Mouse (Mus musculus) stomach, postnatal 0 days (tissue): ENCODE measurements around the gene Meis2. TPM values are rescaled to one million over a fixed set of nuclear protein-coding genes. Genes with fewer than 3 reads are reported as not detected.

Source experiments
- ATAC-seq: fragments of 200-750 bp; cut with Nextera tagmentation; 2 replicates; pipeline ENCODE4 v1.8.0; 2017; ENCODE audit not compliant: low FRiP score, low TSS enrichment
- DNase-seq: peaks from one replicate; pipeline ENCODE4 v3.0.0-alpha.2; 2016; ENCODE audit warnings: low spot score
- H3K27ac ChIP-seq: fragments of 300-500 bp; sonication (generic); replicated peaks from 2 replicates; pipeline ENCODE4 v1.5.1; 2014; ENCODE audit warnings: mild to moderate bottlenecking, control low read depth
- H3K27me3 ChIP-seq: fragments of 300-500 bp; sonication (generic); 2 replicates; pipeline ENCODE4 v1.6.1; 2014; ENCODE audit warnings: low read length; ENCODE audit not compliant: control insufficient read depth, insufficient read depth
- H3K36me3 ChIP-seq: fragments of 300-500 bp; sonication (generic); 2 replicates; pipeline ENCODE4 v1.6.1; 2014; ENCODE audit warnings: low read length, mixed read lengths; ENCODE audit not compliant: control insufficient read depth, insufficient read depth
- H3K4me1 ChIP-seq: fragments of 300-500 bp; sonication (generic); replicated peaks from 2 replicates; pipeline ENCODE4 v1.6.1; 2014; ENCODE audit warnings: antibody characterized with exemption; ENCODE audit not compliant: control insufficient read depth, insufficient read depth
- H3K4me2 ChIP-seq: fragments of 300-500 bp; sonication (generic); replicated peaks from 2 replicates; pipeline ENCODE4 v1.6.1; 2014; ENCODE audit warnings: low read depth, mild to moderate bottlenecking, control low read depth, moderate library complexity
- H3K4me3 ChIP-seq: fragments of 300-500 bp; sonication (generic); 2 replicates; pipeline ENCODE4 v1.5.1; 2014; ENCODE audit warnings: low read depth, low read length, control low read depth
- H3K9ac ChIP-seq: fragments of 300-500 bp; sonication (generic); 2 replicates; pipeline ENCODE4 v1.6.1; 2014; ENCODE audit warnings: mild to moderate bottlenecking, low read length, control low read depth, mixed read lengths
- H3K9me3 ChIP-seq: fragments of 300-500 bp; sonication (generic); 2 replicates; pipeline ENCODE4 v1.6.1; 2016; ENCODE audit warnings: low read length; ENCODE audit not compliant: control insufficient read depth
- CTCF ChIP-seq: IDR thresholded peaks from 2 replicates; pipeline ENCODE4 v1.5.1; 2016; ENCODE audit warnings: antibody characterized with exemption, low read depth, mild to moderate bottlenecking, moderate library complexity
- EP300 ChIP-seq: optimal IDR thresholded peaks from 2 replicates; pipeline ENCODE3; 2016; ENCODE audit warnings: antibody characterized with exemption
- WGBS: fragments of 180-500 bp; shearing (Covaris S2); extraction: QIAGEN DNeasy Blood & Tissue Kit; methylation state at CpG from one replicate; pipeline ENCODE4 v1.1.7; 2014; 5-methylcytosine and 5-hydroxymethylcytosine counted together
- polyA plus RNA-seq: library from polyadenylated mRNA; unstranded; fragments of >200 nt; fragmentation: Nextera tagmentation; extraction: Ambion mirVana; gene quantifications from 2 replicates; pipeline ENCODE4 v1.2.1, GENCODE M21; 2015

The Meis2 gene
- polyA plus RNA-seq, 1 experiment from 2014 or later: 17.7 TPM

- H3K36me3 ChIP-seq: no peaks in the 10 kb centered on the region
- TF ChIP-seq CTCF (peak; percentile 19; the same call in 1 of the 2 replicates), EP300 (no peak)
- 0 out of 2 replicates have a peak overlapping the region, but pooled peaks have one; percentile 24 for H3K27ac ChIP-seq
- no peaks in the 10 kb centered on the region for H3K9me3 ChIP-seq
- H3K27me3 ChIP-seq: no peaks in the 10 kb centered on the region
- peak overlapping the region; percentile 28 for H3K4me3 ChIP-seq
- ATAC-seq (peak; percentile 67), DNase-seq (peak; percentile 65)
- H3K4me1 ChIP-seq: no peaks in the 10 kb centered on the region
- H3K9ac ChIP-seq: peak overlapping the region; percentile 18; the same call in 1 of the 2 replicates
- H3K4me2 ChIP-seq: peak overlapping the region; percentile 55
- 20% methylated on average over 27 of the region's 27 CpGs for WGBS
These were observed 206.1 kb downstream of the Meis2 start for GRCm38 (mm10) chr2:115859371-115860140.

GRCm38 (mm10) chr2:115858927-115859326 lies 206.7 kb downstream of the Meis2 start:
- WGBS: 38% methylated on average over 10 of the region's 10 CpGs
- TF ChIP-seq EP300 (no peak), CTCF (no peak)
- Histone ChIP-seq H3K4me3 (peak overlapping the region; percentile 15; the same call in 1 of the 2 replicates), H3K4me1 (no peaks in the 10 kb centered on the region; the same call in 1 of the 2 replicates), H3K9ac (no peak overlapping the region), H3K27ac (no peak overlapping the region), H3K27me3 (no peaks in the 10 kb centered on the region), H3K4me2 (no peak overlapping the region), H3K36me3 (no peaks in the 10 kb centered on the region), H3K9me3 (no peaks in the 10 kb centered on the region)
- no peak for ATAC-seq
- no peak for DNase-seq

GRCm38 (mm10) chr2:115858246-115858645 lies 207.4 kb downstream of the Meis2 start:
- WGBS: 55% methylated on average over 8 of the region's 8 CpGs
- Histone ChIP-seq H3K36me3 (no peaks in the 10 kb centered on the region), H3K4me1 (no peaks in the 10 kb centered on the region; the same call in 1 of the 2 replicates), H3K9ac (no peak overlapping the region), H3K4me3 (no peak overlapping the region), H3K9me3 (no peaks in the 10 kb centered on the region), H3K27ac (no peak overlapping the region), H3K27me3 (no peaks in the 10 kb centered on the region), H3K4me2 (no peak overlapping the region)
- ATAC-seq (no peak), DNase-seq (no peak)
- TF ChIP-seq EP300 (no peak), CTCF (no peak)

DNA sequence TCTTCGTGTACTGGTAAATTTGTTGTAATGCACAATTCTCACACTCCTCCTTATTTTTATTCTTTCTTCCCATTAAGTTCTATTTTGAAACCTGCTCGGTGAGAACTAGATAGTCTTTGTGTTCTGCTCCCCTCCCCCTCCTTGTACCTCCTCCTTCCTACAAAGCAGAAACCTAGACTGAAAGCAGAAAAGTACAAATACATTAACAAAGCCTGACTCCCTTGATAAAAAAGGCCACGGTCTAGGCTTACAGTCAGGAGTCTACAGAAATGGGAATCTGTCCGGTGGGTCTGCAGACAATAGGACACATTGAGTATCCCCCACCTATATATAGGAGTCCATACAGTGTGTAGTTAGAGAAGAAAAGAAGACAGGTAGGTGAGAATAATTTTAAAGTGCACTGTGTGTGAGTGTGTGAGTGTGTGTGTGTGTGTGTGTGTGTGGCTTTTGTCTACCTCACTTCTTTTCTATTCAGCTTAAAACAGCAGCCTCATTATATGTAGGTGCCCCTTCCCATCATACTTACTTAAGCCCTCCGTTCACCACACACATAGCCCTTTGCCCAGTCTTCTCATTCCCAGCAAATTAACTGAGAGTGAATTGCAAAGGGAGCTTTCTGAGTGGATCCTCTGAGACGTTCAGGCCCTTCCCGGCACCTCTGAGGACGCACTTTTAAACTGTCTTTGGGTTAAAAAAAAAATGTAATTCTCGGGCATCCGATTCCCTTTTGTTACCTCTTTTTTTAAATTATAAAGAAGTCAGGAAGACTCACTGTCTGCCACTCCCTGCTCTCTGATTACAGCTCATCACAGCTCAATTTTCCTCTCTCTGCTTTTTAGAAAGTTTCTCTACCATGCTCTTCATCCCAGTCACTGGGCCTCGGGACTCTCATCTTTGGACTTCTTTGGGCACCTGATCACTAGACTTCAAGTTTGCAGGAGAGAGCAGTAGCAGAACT lies 208.2 kb downstream of the Meis2 start:
- TF ChIP-seq CTCF: no peak
- TF ChIP-seq EP300: no peak
- Histone ChIP-seq H3K4me2 (no peak overlapping the region), H3K4me3 (no peak overlapping the region), H3K4me1 (peaks cover 4% of the 10 kb centered on the region), H3K36me3 (no peaks in the 10 kb centered on the region), H3K27me3 (no peaks in the 10 kb centered on the region), H3K9ac (no peak overlapping the region), H3K9me3 (no peaks in the 10 kb centered on the region), H3K27ac (no peak overlapping the region)
- WGBS: 47% methylated on average over 11 of the region's 11 CpGs
- DNase-seq (no peak), ATAC-seq (no peak; the same call in 1 of the 2 replicates)

GRCm38 (mm10) chr2:115856401-115857073 lies 209.1 kb downstream of the Meis2 start:
- no peak for TF ChIP-seq CTCF
- TF ChIP-seq EP300: no peak
- H3K4me1 ChIP-seq: peaks cover 4% of the 10 kb centered on the region
- H3K4me2 ChIP-seq: peak overlapping the region; percentile 55
- peak; percentile 13 for DNase-seq
- H3K9ac ChIP-seq: no peak overlapping the region
- peak overlapping the region; percentile 34 for H3K4me3 ChIP-seq
- H3K27me3 ChIP-seq: no peaks in the 10 kb centered on the region
- H3K27ac ChIP-seq: no peak overlapping the region
- 11% methylated on average over 13 of the region's 13 CpGs for WGBS
- no peak for ATAC-seq
- H3K9me3 ChIP-seq: no peaks in the 10 kb centered on the region
- no peaks in the 10 kb centered on the region for H3K36me3 ChIP-seq
